Mouse (Mus musculus) liver, postnatal 0 days (tissue): ENCODE measurements around the gene Btbd19.

Experiments used
- CTCF ChIP-seq: sonication (generic); IDR thresholded peaks from 2 replicates; pipeline ENCODE4 v1.5.1; 2016; ENCODE audit warnings: antibody characterized with exemption, low read depth
- EP300 ChIP-seq: IDR thresholded peaks from 2 replicates; pipeline ENCODE4 v1.6.1; 2016; ENCODE audit warnings: antibody characterized with exemption, low read depth, mild to moderate bottlenecking

GRCm38 (mm10) chr4:117133366-117133796 is 7.9 kb upstream of the Btbd19 start:
- TF ChIP-seq EP300, result no peak
- TF ChIP-seq CTCF, result no peak
